Mouse (Mus musculus) stomach, postnatal 0 days (tissue): ENCODE measurements around the gene Egfr.

ENCODE experiments used
- CTCF ChIP-seq: IDR thresholded peaks from 2 replicates; pipeline ENCODE4 v1.5.1; 2016; ENCODE audit warnings: antibody characterized with exemption, low read depth, mild to moderate bottlenecking, moderate library complexity
- EP300 ChIP-seq: optimal IDR thresholded peaks from 2 replicates; pipeline ENCODE3; 2016; ENCODE audit warnings: antibody characterized with exemption

DNA sequence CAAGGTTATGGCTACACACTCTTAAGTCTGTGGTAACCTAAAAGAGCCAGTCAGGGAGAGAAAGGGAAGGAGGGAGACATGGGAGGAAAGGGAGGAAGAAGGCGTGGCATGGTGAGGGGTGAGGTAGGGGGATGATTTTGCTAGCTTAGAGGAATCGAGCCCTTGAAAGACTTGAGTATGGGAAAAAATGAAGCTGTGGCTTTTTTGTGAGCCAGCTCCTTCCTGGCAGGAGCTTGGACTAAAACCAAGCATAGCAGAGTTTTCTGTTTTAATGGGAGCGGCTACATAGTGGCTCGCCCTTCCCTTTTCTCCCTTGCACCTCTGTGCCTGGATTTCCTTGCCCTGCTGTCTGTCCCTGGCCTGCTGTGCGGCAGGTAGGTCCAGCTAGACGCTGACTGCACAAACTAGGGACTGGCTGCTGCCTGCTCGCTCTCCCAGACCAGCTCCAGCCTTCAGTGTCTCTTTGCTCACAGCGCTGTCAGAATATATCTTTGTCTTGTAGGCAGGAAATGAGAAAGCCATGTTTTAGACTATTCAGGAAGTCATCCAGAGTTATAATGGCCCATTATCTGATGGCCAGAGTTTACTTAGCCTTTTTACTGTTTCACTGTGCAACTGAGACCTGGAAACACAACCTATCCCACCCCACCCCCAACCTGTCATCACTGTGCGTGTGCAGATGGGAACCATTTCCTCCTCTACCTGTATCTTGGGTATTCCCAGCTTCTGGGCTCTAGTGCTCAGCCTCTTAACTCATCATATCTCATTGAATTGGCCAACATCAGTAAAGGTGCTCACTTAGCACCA, 57.4 kb downstream of the Egfr start:
- TF ChIP-seq CTCF (no peak), EP300 (no peak)
